Mouse (Mus musculus) CD4-positive, CD25-positive, alpha-beta regulatory T cell, adult 4 months (primary cell): ENCODE results near the gene Dcaf6. TPM values are rescaled to one million over a fixed set of nuclear protein-coding genes. Genes with fewer than 3 reads are reported as not detected.

ENCODE experiments used
- polyA plus RNA-seq, 2 experiments: library from polyadenylated mRNA; unstranded; fragments of 100-300 nt; shearing (Covaris generic); gene quantifications; one replicate each; pipeline ENCODE4 v1.2.1; 2017

Gene Dcaf6
- polyA plus RNA-seq, 2 experiments from 2014 or later, result 6.0 to 10.0 TPM

Other genes with a start within 250 kb of the Dcaf6 start
- 100 to 1,000 TPM; 112 to 127 TPM for gene Tiprl, start 223.5 kb downstream of the Dcaf6 start, polyA plus RNA-seq
- under 1 TPM in 1 of 2 experiments, not detected in 1; 0.09 TPM for gene Gpr161, start 164.7 kb downstream of the Dcaf6 start, polyA plus RNA-seq
- gene Mpc2, start 162 bp upstream of the Dcaf6 start, polyA plus RNA-seq, result 10 to 100 TPM; 56.4 to 76.8 TPM
- gene Adcy10, start 24.7 kb upstream of the Dcaf6 start, polyA plus RNA-seq, result under 1 TPM in 1 of 2 experiments, not detected in 1; 0.51 TPM
- gene Mpzl1, start 174.1 kb upstream of the Dcaf6 start, polyA plus RNA-seq, result under 1 TPM; 0.15 to 0.92 TPM
- gene Rcsd1, start 249.3 kb upstream of the Dcaf6 start, polyA plus RNA-seq, result 100 to 1,000 TPM; 114 to 159 TPM